Mouse (Mus musculus) hindbrain, postnatal 0 days (tissue): ENCODE measurements around the gene Mr1. TPM values are rescaled to one million over a fixed set of nuclear protein-coding genes. Genes with fewer than 3 reads are reported as not detected.

Experiments used
- ATAC-seq: fragments of 200-750 bp; cut with Nextera tagmentation; 2 replicates; pipeline ENCODE4 v1.8.0; 2017; ENCODE audit warnings: mild to moderate bottlenecking, moderate TSS enrichment, moderate library complexity
- DNase-seq: peaks from one replicate; pipeline ENCODE4 v3.0.0-alpha.2; 2015; ENCODE audit warnings: low spot score
- H3K27ac ChIP-seq: fragments of 300-500 bp; sonication (generic); 2 replicates; pipeline ENCODE4 v1.5.1; 2014; ENCODE audit warnings: mild to moderate bottlenecking
- H3K27me3 ChIP-seq: fragments of 300-500 bp; sonication (generic); 2 replicates; pipeline ENCODE4 v1.6.1; 2014; ENCODE audit warnings: low read length, mixed read lengths; ENCODE audit not compliant: insufficient read depth
- H3K36me3 ChIP-seq: fragments of 300-500 bp; sonication (generic); 2 replicates; pipeline ENCODE4 v1.6.1; 2014; ENCODE audit warnings: low read length, mixed read lengths; ENCODE audit not compliant: insufficient read depth
- H3K4me1 ChIP-seq: fragments of 300-500 bp; sonication (generic); 2 replicates; pipeline ENCODE4 v1.6.1; 2014; ENCODE audit warnings: antibody characterized with exemption, low read length, mixed read lengths; ENCODE audit not compliant: insufficient read depth
- H3K4me2 ChIP-seq: fragments of 300-500 bp; sonication (generic); 2 replicates; pipeline ENCODE4 v1.6.1; 2014; ENCODE audit warnings: low read depth, mild to moderate bottlenecking, low read length, moderate library complexity, mixed read lengths
- H3K4me3 ChIP-seq: fragments of 300-500 bp; sonication (generic); 2 replicates; pipeline ENCODE4 v1.5.1; 2014; ENCODE audit warnings: low read length
- H3K9ac ChIP-seq: fragments of 300-500 bp; sonication (generic); replicated peaks from 2 replicates; pipeline ENCODE4 v1.6.1; 2014; ENCODE audit warnings: mild to moderate bottlenecking, low read length, moderate library complexity, mixed read lengths
- H3K9me3 ChIP-seq: fragments of 300-500 bp; sonication (generic); 2 replicates; pipeline ENCODE4 v1.6.1; 2016; ENCODE audit warnings: low read length, mixed read lengths
- CTCF ChIP-seq: IDR thresholded peaks from 2 replicates; pipeline ENCODE4 v1.5.1; 2016; ENCODE audit warnings: antibody characterized with exemption, control low read depth, low read depth
- WGBS: fragments of 180-500 bp; shearing (Covaris S2); extraction: QIAGEN DNeasy Blood & Tissue Kit; methylation state at CpG from one replicate; pipeline ENCODE4 v1.1.7; 2014; 5-methylcytosine and 5-hydroxymethylcytosine counted together
- polyA plus RNA-seq: library from polyadenylated mRNA; unstranded; fragments of >200 nt; fragmentation: Nextera tagmentation; extraction: Ambion mirVana; gene quantifications from 2 replicates; pipeline ENCODE4 v1.2.1, GENCODE M21; 2015
- total RNA-seq: library from RNA; depleted of rRNA; stranded (reverse); fragments of >200 nt; gene quantifications from 2 replicates; pipeline ENCODE4 v1.2.3, GENCODE M21; 2014

Gene Mr1
- total and polyA plus RNA-seq, 2 experiments from 2014 or later = 3.0 to 8.4 TPM

DNA sequence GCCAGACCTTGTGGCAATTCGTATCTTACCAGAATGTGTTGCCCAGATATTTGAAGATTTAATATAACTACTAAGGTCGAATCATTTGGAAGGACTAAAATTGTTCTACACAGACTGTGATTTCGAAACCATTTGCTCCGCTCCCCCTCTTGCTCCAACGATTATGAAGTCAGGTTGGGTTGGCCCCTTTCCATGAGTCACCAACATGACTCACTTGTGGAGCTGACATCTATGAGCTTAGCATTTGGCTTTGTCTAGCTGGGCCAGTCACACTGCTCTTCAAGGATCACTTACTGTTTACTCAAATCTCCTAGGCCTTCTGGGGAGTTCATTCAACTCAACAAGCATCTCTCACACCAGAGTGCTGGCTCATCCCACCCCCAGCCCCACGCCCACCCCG is 7.8 kb downstream of the Mr1 start:
- ATAC-seq (no peak), DNase-seq (peak; percentile 15)
- no peaks in the 10 kb centered on the region for H3K36me3 ChIP-seq
- no peak overlapping the region for H3K4me3 ChIP-seq
- H3K9ac ChIP-seq = no peak overlapping the region
- WGBS = 83% methylated on average over 7 of the region's 7 CpGs
- H3K4me2 ChIP-seq = no peak overlapping the region
- H3K4me1 ChIP-seq = no peaks in the 10 kb centered on the region
- no peaks in the 10 kb centered on the region for H3K9me3 ChIP-seq
- no peak overlapping the region for H3K27ac ChIP-seq
- H3K27me3 ChIP-seq = no peaks in the 10 kb centered on the region
- no peak for TF ChIP-seq CTCF

GRCm38 (mm10) chr1:155134866-155135265 is 11.7 kb downstream of the Mr1 start:
- H3K27me3 ChIP-seq = no peaks in the 10 kb centered on the region
- no peak for DNase-seq
- no peak overlapping the region for H3K4me3 ChIP-seq
- no peak overlapping the region for H3K4me2 ChIP-seq
- H3K36me3 ChIP-seq = no peaks in the 10 kb centered on the region
- 63% methylated on average over 8 of the region's 8 CpGs for WGBS
- H3K27ac ChIP-seq = no peak overlapping the region
- H3K9ac ChIP-seq = no peak overlapping the region
- no peaks in the 10 kb centered on the region for H3K9me3 ChIP-seq
- H3K4me1 ChIP-seq = no peaks in the 10 kb centered on the region
- TF ChIP-seq CTCF = no peak
- ATAC-seq = no peak

DNA sequence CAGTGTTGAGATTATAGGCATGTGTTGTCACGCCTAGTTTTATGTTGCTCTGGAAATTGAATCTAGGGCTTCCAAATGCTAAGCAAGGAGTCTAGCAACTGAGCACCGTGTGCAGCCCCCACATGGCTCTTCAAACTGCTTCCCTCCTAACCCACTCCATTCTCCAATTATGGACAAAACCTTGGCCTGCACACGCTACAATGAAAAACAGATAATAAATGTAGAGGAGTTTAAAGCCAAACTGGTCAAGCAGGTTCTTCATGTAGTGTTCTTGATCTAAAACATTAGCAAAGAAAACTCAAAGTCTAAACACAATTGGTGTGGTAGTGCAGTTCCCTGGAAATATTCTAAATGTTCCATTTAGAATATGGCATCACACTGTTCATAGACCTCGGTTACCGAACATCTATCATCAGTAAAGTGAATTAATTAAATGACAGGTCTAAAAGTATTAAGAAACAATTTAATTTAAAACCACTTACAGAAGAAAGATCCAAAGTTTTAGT is 19.1 kb downstream of the Mr1 start:
- TF ChIP-seq CTCF = no peak
- no peaks in the 10 kb centered on the region for H3K27me3 ChIP-seq
- H3K27ac ChIP-seq = no peak overlapping the region
- no peaks in the 10 kb centered on the region for H3K36me3 ChIP-seq
- H3K9me3 ChIP-seq = no peaks in the 10 kb centered on the region
- ATAC-seq = no peak
- WGBS = 87% methylated on average over 5 of the region's 5 CpGs
- H3K4me2 ChIP-seq = no peak overlapping the region
- DNase-seq = no peak
- H3K4me1 ChIP-seq = no peaks in the 10 kb centered on the region; the same call in 1 of the 2 replicates
- H3K9ac ChIP-seq = no peak overlapping the region
- H3K4me3 ChIP-seq = no peak overlapping the region

DNA sequence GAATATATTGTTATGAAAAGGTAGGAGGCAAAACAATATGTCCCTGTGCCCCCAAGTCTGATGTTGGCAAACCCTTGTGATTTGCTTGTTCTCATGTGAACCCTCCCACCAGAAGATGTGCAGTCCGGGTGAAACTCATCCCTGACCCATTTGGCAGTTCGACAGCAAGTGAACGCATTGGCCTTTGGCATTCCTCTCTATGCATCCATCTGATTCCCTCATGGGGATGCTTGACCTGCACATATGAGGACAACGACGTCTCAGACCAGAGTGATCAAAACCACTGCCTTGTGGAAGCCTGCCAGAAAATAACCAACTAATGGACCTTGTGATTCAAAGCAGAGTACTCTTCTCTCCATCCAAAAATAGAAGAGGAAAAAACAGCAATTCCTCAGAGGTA is 19.9 kb downstream of the Mr1 start:
- H3K4me1 ChIP-seq = no peaks in the 10 kb centered on the region; the same call in 1 of the 2 replicates
- H3K36me3 ChIP-seq = no peaks in the 10 kb centered on the region
- WGBS = 68% methylated on average over 5 of the region's 5 CpGs
- no peaks in the 10 kb centered on the region for H3K27me3 ChIP-seq
- no peak overlapping the region for H3K9ac ChIP-seq
- no peaks in the 10 kb centered on the region for H3K9me3 ChIP-seq
- H3K4me2 ChIP-seq = no peak overlapping the region
- ATAC-seq (no peak), DNase-seq (no peak)
- no peak overlapping the region for H3K27ac ChIP-seq
- no peak for TF ChIP-seq CTCF
- H3K4me3 ChIP-seq = no peak overlapping the region

GRCm38 (mm10) chr1:155124397-155124796 is 22.2 kb downstream of the Mr1 start:
- Histone ChIP-seq H3K27me3 (no peaks in the 10 kb centered on the region), H3K4me2 (no peak overlapping the region), H3K36me3 (no peaks in the 10 kb centered on the region), H3K9me3 (no peaks in the 10 kb centered on the region), H3K27ac (no peak overlapping the region), H3K4me1 (no peaks in the 10 kb centered on the region; the same call in 1 of the 2 replicates), H3K4me3 (no peak overlapping the region), H3K9ac (no peak overlapping the region)
- DNase-seq = no peak
- no peak for TF ChIP-seq CTCF
- ATAC-seq = no peak
- 95% methylated on average over 5 of the region's 5 CpGs for whole genome bisulfite sequencing

- Histone ChIP-seq H3K27ac (no peak overlapping the region), H3K9ac (no peak overlapping the region), H3K36me3 (no peaks in the 10 kb centered on the region), H3K27me3 (no peaks in the 10 kb centered on the region), H3K9me3 (no peaks in the 10 kb centered on the region), H3K4me2 (no peak overlapping the region), H3K4me1 (no peaks in the 10 kb centered on the region; the same call in 1 of the 2 replicates), H3K4me3 (no peak overlapping the region)
- WGBS = 60% methylated on average over 21 of the region's 21 CpGs
- peak; percentile 74 for DNase-seq
- no peak for TF ChIP-seq CTCF
- peak; percentile 82 for ATAC-seq
These were observed 24.4 kb downstream of the Mr1 start for GRCm38 (mm10) chr1:155121977-155122939.

- no peak for DNase-seq
- Histone ChIP-seq H3K9me3 (no peaks in the 10 kb centered on the region), H3K27me3 (no peaks in the 10 kb centered on the region), H3K27ac (no peak overlapping the region), H3K9ac (no peak overlapping the region), H3K36me3 (no peaks in the 10 kb centered on the region), H3K4me2 (no peak overlapping the region), H3K4me1 (no peaks in the 10 kb centered on the region; the same call in 1 of the 2 replicates), H3K4me3 (no peak overlapping the region)
- no peak for TF ChIP-seq CTCF
- no peak for ATAC-seq
- 82% methylated on average over 1 of the region's 1 CpGs for WGBS
These were observed 26.9 kb downstream of the Mr1 start for GRCm38 (mm10) chr1:155119719-155120118.
